Mouse (Mus musculus): Measurements from ENCODE around the gene Htra2.
A peak's percentile ranks its signal among the peaks of the same experiment; 100 is the strongest.

Htra2 gene

GRCm38 (mm10) chr6:83031111-83031510 lies 24.0 kb downstream of the Htra2 start:
- DNase-seq = no peak

GRCm38 (mm10) chr6:83029777-83030176 lies 25.3 kb downstream of the Htra2 start:
- DNase-seq = no peak

DNA sequence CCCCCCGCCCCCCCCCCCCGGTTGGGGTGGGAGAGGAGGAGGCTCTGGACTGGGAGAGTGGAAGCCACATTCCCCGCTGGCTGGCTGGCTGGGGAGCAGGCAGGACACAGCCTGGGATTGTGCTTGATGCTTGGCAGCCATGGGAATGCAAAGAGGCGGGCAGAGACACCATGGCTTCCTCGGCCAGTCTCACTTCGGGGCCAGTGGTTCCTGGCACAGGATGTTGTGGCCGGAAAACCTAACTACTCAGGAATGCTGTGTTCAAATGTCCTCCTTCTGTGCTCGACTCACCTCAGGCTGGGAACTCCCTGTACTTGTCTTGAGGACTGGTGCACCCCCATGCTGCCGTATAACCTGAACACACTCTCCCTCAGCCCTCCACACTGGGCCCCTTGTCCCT lies 27.4 kb downstream of the Htra2 start:
- no peak for DNase-seq

GRCm38 (mm10) chr6:83027293-83027692 lies 27.8 kb downstream of the Htra2 start:
- DNase-seq = no peak

DNA sequence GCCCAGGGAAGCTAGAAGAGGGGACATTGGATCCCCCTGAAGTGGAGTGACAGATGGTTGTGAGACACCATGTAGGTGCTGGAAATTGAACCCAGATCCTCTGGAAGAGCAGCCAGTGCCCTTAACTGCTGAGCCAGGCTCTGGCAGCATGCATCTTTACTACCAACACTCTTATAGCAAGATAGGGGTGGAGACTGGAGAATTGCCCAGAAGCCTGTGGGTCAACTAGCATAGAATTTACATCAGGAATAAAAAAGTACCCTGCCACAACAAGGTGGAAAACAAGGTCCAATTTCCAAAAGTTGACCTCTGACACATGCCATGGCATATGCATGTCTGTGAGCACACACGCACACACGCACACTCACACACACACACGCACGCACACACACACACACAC lies 29.9 kb downstream of the Htra2 start:
- DNase-seq = no peak

- no peak for DNase-seq
These were observed 30.7 kb downstream of the Htra2 start for GRCm38 (mm10) chr6:83024421-83024820.

- DNase-seq = no peak
These were observed 31.3 kb downstream of the Htra2 start for GRCm38 (mm10) chr6:83023786-83024185.

DNA sequence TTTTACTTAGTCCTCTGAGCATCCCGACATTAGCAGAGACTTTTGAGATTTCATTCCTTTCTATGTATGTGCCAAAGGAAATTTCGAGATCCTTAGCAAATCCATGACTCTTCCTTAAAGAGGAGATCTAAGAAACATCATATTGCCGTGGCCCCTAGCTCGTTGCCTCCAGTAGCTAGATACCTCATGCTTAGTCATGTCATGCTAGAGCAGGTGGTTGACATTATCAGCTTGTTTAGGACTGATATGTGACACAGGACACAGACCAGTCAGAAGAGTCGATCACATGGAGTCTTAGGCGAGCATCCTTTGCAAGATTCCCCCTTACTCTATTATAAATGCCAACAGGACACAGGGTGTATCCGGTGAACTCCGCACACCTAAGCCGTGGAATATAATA lies 32.1 kb downstream of the Htra2 start:
- DNase-seq = no peak

DNA sequence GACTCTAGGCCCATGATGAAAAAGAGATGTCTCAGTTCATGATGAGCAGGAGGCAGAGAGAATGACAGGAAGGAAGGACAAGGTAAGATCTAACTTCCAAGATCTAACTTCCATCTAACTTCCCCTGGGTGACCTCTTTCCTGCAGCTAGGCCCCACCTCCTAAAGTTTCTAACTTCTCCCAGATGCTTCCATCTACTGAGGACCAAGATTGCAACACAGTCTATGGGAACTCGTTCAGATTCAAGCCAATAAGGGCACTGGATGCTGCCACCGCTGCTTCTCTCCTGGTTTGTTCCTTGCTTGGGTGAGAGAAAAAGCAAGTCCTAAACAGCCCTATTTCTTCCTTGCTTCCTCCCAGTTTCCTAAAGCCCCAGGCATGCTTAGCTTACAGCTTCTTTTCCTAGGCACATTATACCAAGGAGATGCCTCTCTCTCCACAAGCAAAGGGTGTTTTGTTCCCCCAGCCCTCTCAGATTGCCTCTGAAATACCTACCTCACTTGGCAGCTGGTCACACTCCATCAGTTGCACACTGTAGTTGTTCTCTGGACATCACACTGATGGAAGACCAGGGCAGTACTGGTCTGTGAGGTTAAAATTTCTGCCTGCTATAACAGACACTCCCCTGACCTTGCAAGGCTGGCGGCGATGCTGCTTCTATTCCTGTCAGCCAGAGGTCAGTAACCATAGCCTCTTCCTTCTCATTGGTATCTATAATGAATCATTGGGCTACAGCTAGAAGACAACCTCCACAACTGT lies 34.1 kb downstream of the Htra2 start:
- no peak for DNase-seq

DNA sequence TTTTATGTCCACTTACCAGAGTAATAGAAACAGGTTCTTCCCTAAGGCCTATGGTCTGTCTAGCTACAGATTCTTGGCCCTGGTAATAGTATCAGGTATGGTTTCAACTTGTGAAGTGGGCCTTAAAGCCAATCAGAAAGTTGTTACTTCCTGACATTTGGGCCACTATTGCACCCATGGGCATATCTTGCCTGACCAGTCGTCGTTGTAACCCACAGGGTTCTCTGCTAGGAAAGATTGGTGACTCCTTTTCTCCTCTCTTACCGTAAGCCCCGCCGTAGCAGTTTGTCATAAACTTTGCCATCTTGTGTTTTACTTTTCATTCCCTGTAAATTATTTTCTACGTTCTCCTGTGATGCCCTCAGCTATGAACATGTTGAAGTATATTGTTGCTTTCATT lies 35.0 kb downstream of the Htra2 start:
- no peak for DNase-seq

DNA sequence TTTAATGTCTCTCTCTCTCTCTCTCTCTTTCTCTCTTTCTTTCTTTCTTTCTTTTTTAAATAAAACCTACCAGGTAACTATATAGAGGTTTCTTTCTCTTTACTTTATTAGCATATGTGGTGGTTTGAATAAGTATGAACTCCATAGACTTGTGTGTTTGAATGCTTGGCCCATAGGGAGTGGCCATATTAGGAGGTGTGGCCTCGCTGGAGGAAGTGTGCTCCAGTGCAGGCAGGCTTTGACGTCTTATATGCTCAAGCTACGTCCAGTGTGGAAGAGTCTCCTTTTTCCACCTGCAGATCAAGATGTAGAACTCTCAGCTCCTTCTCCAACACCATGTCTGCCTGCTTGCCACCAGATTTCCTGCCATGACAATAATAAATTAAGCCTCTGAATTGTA lies 36.0 kb downstream of the Htra2 start:
- DNase-seq = no peak

DNA sequence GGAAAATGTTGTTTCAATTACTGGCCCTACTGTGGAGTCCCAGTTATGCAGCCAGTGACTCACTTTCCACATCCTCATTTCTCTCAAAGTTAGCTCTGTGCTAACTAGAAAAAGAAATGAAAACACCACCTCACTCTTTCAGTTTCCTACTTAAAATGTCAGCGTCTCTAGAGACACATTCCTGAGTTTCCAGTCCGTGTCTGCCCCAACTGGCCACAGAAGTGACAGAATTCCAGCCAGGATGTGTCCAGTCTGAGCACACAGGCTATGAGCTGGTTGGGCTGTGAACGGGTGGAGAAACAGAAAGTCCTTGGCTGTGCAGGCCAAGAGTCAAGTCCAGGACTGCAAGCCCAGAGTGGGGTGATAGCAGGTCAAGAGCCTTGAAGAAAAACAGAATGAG lies 37.9 kb downstream of the Htra2 start:
- no peak for DNase-seq

DNA sequence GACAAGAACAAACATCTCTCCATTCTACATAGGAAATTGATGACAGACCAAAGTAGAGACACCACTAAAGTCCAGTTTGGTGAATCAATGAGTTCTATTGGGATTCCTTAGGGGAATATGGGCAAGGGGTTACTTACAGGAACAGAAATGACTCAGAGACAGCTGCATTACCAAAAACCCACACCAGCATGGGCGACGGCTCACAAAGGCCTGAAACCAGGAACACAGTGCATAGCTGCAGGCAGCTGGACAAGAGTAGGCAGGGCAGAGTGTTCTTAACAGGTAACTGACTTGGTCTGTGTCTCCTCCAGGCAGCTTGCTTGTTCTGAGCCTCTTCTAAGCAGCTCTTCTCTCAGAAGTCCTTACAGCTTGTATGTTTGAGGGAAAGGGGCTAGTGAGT lies 39.3 kb downstream of the Htra2 start:
- no peak for DNase-seq

DNA sequence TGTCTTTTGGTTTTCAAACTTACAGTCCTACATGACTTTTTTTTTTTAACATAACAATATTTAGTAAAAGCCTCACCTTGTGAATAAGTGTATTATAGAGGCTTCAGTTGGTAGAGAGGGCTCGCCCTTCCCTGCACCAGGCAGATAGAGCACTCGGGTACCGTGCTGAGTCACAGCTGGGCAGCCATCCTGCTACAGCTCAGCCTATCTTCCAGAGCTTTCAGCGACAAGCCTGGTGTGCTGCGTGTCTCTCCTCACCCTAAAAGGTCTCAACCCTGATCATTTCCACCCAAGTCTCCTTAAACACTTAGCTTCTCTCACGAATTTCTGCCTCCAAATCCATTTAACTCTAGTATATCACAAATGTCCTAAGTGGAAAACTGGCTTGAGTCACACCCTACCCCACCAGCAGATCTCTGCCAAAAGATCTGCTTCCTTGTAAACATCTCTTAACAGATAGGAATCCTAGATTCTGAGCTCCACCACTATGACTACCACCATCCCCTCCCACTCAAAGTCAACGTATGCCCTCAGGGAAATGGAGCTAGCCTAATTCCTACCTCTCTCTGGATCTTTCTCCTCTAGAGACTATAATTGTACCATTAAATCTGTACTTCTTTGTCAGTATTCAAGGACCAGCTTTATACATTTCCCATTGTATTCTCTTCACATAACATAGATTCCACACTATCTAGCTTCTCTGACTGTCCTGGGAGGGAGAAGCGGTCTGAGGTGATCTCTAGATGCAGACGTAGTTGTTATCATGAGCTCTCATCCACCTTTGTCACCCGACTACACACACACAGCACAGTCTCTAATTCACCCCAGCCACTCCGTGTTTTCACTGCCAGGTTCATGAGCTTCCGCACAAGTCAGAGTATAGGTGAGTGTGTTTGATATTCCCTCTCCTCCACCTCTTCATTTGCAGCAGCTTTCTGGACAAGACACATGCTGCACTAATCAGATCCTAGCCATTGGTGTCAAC lies 40.3 kb downstream of the Htra2 start:
- DNase-seq = no peak

GRCm38 (mm10) chr6:83013444-83013843 lies 41.6 kb downstream of the Htra2 start:
- no peak for DNase-seq

GRCm38 (mm10) chr6:83011756-83012155 lies 43.3 kb downstream of the Htra2 start:
- no peak for DNase-seq

DNA sequence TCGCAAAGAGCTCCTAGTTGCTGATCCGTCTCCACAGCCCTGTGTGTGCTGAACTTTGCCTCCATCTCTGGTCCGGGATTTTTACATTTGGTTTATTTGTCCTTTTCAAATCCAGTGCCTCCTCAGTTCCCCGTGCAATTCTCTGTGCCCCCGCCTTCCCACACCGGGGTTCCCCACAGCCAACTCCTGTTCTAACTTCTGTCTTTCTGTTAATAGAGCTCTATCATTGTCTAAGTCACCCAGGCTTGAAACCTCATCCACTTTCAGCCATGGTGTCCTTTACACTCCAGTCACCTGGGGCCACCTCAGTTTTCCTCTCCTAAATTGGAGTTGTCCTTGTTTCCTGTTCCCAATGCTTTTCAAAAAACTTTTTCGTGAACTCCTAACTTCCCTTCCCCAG lies 43.8 kb downstream of the Htra2 start:
- no peak for DNase-seq

DNA sequence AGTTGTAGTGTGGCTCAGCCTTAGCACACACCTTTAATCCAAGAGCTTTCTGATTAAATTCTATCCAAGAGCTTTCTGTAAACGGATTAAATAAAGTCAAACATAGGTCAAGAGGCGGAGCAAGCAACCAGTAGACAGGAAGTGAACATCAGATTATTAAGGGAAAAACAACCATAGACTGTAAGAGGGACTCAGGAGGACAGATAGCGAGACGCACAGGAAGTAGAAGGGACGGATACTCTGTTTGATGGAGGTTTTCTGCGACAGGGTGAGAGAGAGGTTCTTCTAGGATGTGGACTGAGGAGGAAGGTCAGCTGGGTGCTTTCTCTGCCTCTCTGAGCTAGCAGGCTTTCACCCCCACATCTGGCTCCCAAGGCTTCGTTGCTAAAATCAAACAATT lies 45.1 kb downstream of the Htra2 start:
- DNase-seq = no peak

- DNase-seq = no peak
These were observed 46.4 kb downstream of the Htra2 start for GRCm38 (mm10) chr6:83008659-83009058.

- DNase-seq = no peak
These were observed 49.0 kb downstream of the Htra2 start for GRCm38 (mm10) chr6:83006114-83006513.

DNA sequence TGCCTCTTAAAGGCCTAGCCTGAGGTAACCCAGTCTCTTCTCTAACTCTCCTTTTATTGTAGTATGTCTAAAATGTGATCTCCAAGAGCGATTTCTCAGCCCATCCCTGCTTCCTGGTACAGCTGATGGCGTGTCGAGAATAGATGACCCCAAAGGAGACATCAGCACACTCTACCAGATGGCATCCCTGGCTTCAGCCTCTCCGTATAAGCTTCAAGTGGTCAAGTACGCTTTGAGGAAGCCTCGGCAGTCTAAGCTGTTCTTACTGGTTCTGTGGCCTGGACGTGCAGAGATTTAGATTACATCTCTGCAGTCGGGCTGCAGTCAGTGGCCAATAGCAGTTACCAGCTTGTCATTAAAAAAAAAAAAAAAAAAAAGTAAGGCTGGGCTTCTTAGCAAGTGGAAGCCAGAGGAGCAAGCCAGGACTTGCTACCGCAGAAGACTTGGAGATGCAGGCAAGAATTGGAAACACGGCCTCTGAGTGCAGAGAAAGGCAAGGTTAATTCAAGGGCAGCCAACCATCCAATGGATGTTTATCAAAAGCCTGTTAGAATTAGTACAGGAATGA lies 49.5 kb downstream of the Htra2 start:
- DNase-seq = no peak

GRCm38 (mm10) chr6:83004872-83005271 lies 50.2 kb downstream of the Htra2 start:
- DNase-seq = peak; percentile 30

DNA sequence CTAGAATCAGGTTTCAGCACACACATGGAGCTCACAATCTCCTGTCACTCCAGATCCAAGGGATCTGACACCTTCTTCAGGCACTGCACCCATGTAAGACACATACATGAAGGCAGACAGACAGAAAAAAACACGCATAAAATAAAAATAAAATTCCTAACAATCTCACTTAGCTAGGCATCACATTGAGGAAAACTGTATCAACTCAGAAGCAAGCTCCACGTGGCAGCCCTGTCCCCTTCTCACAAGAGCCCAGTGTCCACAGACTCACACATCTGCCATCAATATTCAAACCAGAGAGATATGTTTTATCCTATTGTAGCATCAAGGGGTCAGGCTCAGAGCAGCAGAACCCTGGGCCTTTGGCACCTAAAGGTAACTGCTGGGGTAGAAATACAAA lies 50.8 kb downstream of the Htra2 start:
- DNase-seq = no peak

DNA sequence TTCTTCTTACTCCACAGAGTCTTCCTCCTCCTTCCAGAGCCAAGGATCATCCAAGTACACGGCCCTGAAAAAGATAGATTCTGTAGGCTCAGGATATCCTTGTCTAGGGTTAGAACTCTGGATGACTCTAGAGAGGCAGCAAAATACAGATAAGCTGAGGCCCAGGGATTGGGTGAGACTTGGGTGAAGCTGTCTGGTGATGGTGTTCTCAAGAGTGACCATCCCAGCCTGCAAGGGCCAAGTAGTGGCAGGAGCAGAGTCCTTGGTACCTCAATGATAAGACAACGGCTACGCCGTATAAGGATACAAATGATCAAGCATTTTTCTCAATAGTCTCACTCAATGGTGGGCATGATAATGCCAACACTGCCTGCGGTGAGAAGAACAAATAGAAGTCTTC lies 51.2 kb downstream of the Htra2 start:
- no peak for DNase-seq

All from kidney, adult 11 months (tissue).